Mouse (Mus musculus) cerebral cortex, adult 2 months (tissue): ENCODE data around the gene Rnf212b.

Source experiments
- WGBS: fragments of 180-500 bp; shearing (Covaris S2); methylation state at CpG from one replicate; pipeline ENCODE4 v1.1.7; 2018; 5-methylcytosine and 5-hydroxymethylcytosine counted together

Rnf212b gene

GRCm38 (mm10) chr14:54796760-54797159 lies 17.2 kb upstream of the Rnf212b start:
- 94% methylated on average over 15 of the region's 15 CpGs for WGBS

- 52% methylated on average over 10 of the region's 10 CpGs for WGBS
These were observed 14.3 kb upstream of the Rnf212b start for GRCm38 (mm10) chr14:54799686-54800085.

- 72% methylated on average over 4 of the region's 4 CpGs for WGBS
These were observed 11.5 kb upstream of the Rnf212b start for GRCm38 (mm10) chr14:54802428-54802827.

GRCm38 (mm10) chr14:54806124-54806523 lies 7.8 kb upstream of the Rnf212b start:
- 87% methylated on average over 4 of the region's 4 CpGs for WGBS

GRCm38 (mm10) chr14:54808718-54809667 lies 4.9 kb upstream of the Rnf212b start:
- 73% methylated on average over 4 of the region's 4 CpGs for whole genome bisulfite sequencing

GRCm38 (mm10) chr14:54809668-54810033 lies 4.3 kb upstream of the Rnf212b start:
- 94% methylated on average over 3 of the region's 3 CpGs for WGBS

GRCm38 (mm10) chr14:54815737-54816136 lies 1.8 kb downstream of the Rnf212b start:
- WGBS = 78% methylated on average over 3 of the region's 3 CpGs

GRCm38 (mm10) chr14:54817791-54818190 lies 3.9 kb downstream of the Rnf212b start:
- WGBS = 33% methylated on average over 2 of the region's 2 CpGs

- 94% methylated on average over 2 of the region's 2 CpGs for WGBS
These were observed 8.4 kb downstream of the Rnf212b start for GRCm38 (mm10) chr14:54822301-54822700.

GRCm38 (mm10) chr14:54823716-54824115 lies 9.8 kb downstream of the Rnf212b start:
- 89% methylated on average over 1 of the region's 1 CpGs for WGBS

GRCm38 (mm10) chr14:54843461-54843860 lies 29.5 kb downstream of the Rnf212b start:
- WGBS = 5% methylated on average over 4 of the region's 4 CpGs

GRCm38 (mm10) chr14:54855726-54856125 lies 41.8 kb downstream of the Rnf212b start:
- WGBS = 92% methylated on average over 3 of the region's 3 CpGs

GRCm38 (mm10) chr14:54856703-54857102 lies 42.8 kb downstream of the Rnf212b start:
- whole genome bisulfite sequencing = 86% methylated on average over 7 of the region's 7 CpGs

GRCm38 (mm10) chr14:54857891-54858290 lies 44.0 kb downstream of the Rnf212b start:
- 81% methylated on average over 9 of the region's 9 CpGs for WGBS

- 34% methylated on average over 2 of the region's 2 CpGs for WGBS
These were observed 46.6 kb downstream of the Rnf212b start for GRCm38 (mm10) chr14:54860511-54860910.

- WGBS = 1% methylated on average over 56 of the region's 56 CpGs
These were observed 49.8 kb downstream of the Rnf212b start for GRCm38 (mm10) chr14:54863501-54864312.

- WGBS = 12% methylated on average over 21 of the region's 21 CpGs
These were observed 50.5 kb downstream of the Rnf212b start for GRCm38 (mm10) chr14:54864313-54865036.

GRCm38 (mm10) chr14:54865626-54866025 lies 51.7 kb downstream of the Rnf212b start:
- WGBS = 79% methylated on average over 5 of the region's 5 CpGs

- WGBS = 58% methylated on average over 3 of the region's 3 CpGs
These were observed 52.3 kb downstream of the Rnf212b start for GRCm38 (mm10) chr14:54866268-54866667.

GRCm38 (mm10) chr14:54866936-54867335 lies 53.0 kb downstream of the Rnf212b start:
- WGBS = 62% methylated on average over 5 of the region's 5 CpGs

GRCm38 (mm10) chr14:54868026-54868425 lies 54.1 kb downstream of the Rnf212b start:
- 81% methylated on average over 4 of the region's 4 CpGs for WGBS

GRCm38 (mm10) chr14:54870861-54871260 lies 56.9 kb downstream of the Rnf212b start, which contains the start of gene Homez:
TSS of gene Homez (minus strand) at chr14:54870961.
- WGBS = 87% methylated on average over 5 of the region's 5 CpGs
